Mouse (Mus musculus): ENCODE results near the gene Ago3.

The Ago3 gene

DNA sequence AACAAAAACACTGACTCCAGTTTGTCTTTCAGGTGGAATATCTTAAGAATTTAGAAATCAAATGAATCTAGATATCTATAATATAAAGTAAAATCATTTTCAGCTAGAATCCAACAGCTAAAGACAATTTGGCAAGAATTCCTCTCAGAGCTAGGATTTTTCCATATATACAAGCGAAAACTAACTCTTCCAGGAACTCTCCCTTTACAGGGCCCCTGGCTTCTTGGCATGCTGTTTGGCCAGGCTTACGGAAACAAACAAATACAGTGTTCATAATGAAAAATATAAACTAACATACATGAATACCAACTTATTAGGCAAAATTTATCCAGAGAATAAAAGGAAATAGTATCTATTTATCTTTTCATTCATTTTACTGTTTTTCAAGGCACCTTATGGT, 5.5 kb downstream of the Ago3 start:
- DNase-seq (ENCODE audit: low spot score in 2 of 2), result no peak

GRCm38 (mm10) chr4:126415707-126416106, 13.6 kb downstream of the Ago3 start:
- DNase-seq (ENCODE audit: low spot score in 2 of 2), result no peak

DNA sequence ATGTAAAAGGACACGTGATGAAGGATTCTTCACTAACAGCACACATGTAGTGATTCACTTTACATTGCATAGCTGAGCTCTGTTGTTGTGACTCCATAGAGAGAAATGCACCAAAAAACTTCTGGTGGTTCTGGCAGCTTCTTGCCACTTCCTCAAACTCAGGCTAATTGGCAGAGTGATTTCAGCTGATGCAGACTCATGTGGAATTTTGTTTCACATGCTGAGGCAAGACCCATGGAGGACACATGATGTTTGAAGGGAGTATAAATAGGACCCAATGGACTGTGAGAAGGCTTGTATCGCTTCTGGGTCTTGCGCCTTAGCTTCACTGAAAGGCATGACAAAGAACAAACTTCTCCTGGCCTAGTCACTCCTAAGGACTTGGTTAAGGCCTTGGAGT, 16.8 kb downstream of the Ago3 start:
- no peak for DNase-seq (ENCODE audit: low spot score in 2 of 2)

DNA sequence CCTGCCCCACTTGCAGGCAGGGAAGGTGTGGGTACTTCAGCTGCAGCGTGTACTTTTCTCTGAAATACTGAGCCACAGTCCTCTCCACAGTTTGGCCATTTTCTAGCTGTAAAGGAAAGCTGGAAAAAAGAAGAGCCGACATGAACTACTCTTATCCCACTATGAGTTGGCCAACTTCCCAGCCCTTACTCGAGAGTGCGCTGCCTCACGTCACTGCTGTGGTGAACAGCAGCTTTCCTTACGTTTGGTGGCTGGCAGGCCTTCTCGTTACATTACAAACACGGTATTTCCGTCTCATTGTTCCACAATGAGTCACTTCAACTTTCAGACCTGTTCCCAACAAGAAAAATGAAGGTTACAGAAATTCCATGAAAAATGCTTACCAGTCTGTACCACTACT, 57.9 kb downstream of the Ago3 start:
- DNase-seq (ENCODE audit: low spot score in 2 of 2), result peak; percentile 20 to 26

GRCm38 (mm10) chr4:126360069-126360468, 69.3 kb downstream of the Ago3 start:
- DNase-seq (ENCODE audit: low spot score in 2 of 2), result no peak

DNA sequence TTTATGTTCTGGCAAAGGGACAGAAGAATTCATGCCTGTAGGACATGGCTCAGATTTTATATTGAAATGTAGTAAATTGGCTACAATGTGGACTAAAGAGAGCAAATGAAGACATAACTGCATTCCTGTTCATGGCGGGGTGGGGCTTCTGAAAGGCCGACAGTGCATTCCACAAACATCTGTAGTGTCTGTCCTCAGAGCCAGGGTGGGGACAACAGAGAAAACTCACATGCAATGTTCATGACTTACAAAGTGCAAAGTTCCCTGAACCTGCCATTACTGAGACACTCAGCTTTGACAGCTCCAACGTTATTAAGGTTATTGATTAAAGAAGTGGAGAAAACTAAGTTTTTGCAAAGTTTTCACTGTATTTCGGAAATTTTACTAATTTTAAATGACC, 85.9 kb downstream of the Ago3 start:
- no peak for DNase-seq (ENCODE audit: low spot score in 2 of 2)

DNA sequence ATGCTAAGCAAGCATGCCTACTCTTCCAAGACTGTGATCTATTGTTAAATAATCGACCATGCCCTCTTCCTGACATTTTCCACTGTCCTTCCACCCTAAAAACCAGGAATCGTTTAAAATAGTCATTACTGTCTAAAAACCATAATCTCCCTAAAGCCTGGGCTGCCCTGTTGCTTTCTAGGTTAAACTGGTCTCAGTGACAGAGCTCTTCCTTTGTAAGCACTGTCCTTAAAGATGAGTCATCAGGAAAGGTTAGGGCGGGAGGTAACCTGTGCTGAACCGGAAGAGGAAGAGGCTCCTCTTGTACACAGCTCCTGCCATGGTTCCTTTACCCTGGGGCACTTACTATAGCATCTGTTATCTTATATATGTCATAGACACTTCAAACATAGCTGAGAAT, 89.9 kb downstream of the Ago3 start:
- no peak for DNase-seq (ENCODE audit: low spot score in 2 of 2)

DNA sequence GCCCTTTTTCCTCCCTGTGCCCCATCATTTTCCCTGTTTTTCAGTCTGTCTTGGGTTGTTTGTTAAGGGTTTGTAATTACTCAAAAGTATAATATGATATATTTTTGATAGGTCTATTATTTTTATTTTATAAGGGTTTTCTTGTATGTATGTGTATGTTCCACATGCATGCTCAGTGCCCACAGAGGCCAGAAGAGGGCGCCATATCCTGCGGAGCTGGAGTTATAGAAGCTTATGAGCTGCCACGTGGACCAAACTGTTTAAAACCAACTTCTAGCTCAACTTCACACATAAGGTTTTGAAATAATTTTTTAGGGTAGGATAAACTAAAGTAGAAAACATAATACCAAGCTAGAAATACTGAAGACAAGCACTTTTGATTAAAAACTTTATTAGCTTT, 97.0 kb downstream of the Ago3 start:
- DNase-seq (ENCODE audit: low spot score in 2 of 2), result no peak

DNA sequence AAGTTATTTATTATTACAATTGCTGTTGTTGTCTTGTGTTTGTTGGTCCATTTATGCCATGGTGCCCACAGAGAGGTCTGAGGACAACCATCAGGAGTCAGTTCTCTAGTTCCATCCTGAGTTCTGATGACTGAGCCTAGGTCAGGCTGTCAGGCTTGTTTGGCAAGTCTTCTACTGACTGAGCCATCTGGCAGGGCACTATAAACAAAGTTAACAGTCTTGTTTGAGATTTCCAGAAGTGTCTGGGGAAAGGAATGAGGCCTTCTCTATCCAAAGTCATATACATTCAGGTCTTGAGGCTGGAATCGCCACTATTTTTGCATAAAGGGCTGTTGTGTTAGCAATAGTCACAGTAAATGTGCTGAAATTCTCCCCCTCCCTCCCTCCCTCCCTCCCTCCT, 97.6 kb downstream of the Ago3 start:
- no peak for DNase-seq (ENCODE audit: low spot score in 2 of 2)

GRCm38 (mm10) chr4:126330295-126330694, 99.1 kb downstream of the Ago3 start:
- no peak for DNase-seq (ENCODE audit: low spot score in 2 of 2)

DNA sequence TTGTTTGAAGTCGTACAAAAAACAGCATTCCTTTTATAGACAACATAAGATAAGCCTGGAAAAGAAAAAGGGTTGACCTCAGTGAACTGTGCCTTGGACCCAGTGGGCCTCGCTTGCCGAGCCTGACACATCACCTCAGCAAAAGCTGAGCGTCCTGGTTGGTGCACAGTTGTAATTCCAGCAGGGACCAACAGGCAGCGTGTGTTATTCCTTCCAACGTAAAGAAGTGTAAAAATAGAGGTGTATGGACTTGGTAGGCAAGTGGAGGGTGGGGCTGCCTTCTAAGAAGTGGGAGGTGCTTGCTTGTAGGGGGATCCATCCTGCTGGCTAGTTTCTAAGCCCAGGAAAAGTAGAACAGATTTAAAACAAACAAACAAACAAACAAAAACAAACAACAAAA, 103.3 kb downstream of the Ago3 start:
- no peak for DNase-seq (ENCODE audit: low spot score in 2 of 2)

GRCm38 (mm10) chr4:126325281-126325861, 104.0 kb downstream of the Ago3 start, which contains the start of gene Tekt2:
Gene Tekt2 (minus strand): TSS chr4:126325688.
- no peak for DNase-seq (ENCODE audit: low spot score in 2 of 2)

- DNase-seq (ENCODE audit: low spot score in 2 of 2), result no peak
Observed at GRCm38 (mm10) chr4:126324861-126325260, 104.5 kb downstream of the Ago3 start.

DNA sequence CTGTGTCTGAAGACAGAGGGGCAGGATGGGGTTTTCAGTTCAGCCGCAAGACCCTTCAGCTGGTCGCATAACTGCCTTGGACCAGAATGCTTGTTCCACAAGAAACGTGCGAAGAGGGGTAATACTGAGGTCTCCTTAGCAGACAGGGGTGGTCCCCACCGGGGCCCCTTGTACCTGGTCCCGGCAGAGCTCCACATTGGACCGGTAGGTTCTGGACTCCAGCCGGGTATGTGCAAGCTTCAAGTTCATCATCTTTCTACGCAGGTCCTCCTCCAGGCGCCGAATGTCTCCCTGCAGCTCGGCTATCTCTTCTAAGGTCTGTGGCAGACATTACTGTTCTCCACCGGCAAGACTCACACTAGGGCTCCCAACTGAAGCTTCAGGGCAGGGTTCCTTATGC, 106.7 kb downstream of the Ago3 start:
- no peak for DNase-seq (ENCODE audit: low spot score in 2 of 2)

GRCm38 (mm10) chr4:126321854-126322511, 107.4 kb downstream of the Ago3 start:
- DNase-seq (ENCODE audit: low spot score in 2 of 2), result no peak

DNA sequence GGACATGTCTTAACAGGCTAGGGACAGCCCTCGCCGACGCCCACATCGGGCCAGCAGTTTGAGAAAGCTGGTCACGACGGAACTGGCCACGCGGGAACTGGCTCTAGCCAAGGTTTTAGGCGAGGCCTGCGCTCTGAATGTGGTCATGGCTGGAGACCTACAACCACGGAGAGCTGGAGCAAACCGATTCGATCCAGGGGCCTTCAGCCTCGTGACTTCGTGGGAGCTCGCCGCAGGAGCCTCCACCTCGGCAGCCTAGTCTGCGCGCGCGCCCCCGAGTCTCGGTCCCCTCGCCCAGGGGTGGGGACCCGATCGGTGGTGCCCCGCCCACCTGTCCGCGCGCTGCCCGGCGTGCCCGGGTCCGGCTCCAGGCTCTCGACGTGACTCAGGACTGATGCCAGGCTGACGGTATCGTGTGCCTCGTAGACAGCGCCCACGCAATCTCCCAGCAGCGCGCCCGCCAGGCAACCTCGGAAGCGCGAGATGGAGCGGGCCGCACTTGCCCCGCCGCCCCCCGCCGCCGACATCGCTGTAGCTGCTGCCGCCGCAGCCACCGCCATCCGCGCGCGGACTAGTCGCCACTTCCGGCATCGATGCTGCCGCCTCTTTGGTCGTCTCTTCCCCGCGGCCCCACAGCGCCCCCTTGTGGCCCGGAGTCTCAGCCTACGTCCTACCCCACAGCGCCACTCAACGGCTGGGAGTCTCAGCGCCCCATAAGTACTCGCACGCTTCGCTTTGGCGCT, 108.1 kb downstream of the Ago3 start, which contains the start of gene Adprhl2:
Adprhl2 (minus strand) TSS at position 593 of the 743 bp plus-strand sequence.
- DNase-seq (ENCODE audit: low spot score in 2 of 2), result peak; percentile 97 to 99

- DNase-seq (ENCODE audit: low spot score in 2 of 2), result no peak
Observed at GRCm38 (mm10) chr4:126319806-126320205, 109.5 kb downstream of the Ago3 start.

DNA sequence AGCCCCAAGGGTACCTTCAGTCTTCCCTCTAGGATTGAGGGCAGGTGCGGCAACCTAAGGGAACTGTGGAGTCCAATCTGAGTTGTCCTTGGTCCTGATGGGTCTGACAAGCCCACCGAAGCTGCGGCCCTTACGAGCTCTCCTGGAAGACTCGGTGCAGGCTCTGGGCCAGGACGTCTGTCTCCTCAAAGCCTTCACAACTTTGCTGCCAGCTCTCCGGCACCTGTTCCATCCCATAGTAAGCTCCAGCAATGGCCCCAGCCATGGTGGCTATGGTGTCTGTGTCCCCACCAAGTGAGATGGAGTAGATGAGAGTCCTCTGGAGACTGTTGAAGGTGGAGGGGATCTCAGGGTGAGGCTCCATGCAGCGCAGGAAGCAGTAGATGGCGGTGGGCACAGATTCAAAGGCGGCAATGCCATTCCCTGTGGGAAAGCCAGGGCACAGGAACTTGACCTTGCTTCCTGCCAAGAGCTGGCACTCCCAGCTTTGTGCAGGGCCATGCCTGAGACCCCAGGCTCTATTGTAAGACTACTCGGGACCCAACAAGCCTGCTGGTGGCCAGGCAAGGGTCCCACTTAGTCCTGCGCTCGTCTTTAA, 112.8 kb downstream of the Ago3 start:
- DNase-seq (ENCODE audit: low spot score in 2 of 2), result no peak

DNA sequence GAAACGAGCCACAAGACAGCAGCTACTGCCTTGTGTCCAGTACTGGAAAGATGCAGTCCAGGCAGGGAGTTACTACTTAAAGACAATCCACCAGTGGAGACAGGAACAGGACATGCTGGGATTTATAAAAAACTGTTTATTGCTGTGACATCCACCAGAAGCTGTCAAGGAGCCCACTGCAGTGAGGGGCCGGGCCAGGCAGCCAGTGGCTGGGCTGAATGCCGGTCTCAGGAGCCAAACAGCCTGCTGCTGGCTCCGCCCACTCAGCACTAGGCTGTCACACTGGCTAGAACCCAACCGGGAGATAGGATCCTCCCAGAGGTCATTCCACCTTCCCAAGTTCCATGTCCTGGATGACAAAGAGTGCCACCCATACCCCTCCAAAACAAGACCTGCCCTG, 113.4 kb downstream of the Ago3 start:
- DNase-seq (ENCODE audit: low spot score in 2 of 2), result no peak

DNA sequence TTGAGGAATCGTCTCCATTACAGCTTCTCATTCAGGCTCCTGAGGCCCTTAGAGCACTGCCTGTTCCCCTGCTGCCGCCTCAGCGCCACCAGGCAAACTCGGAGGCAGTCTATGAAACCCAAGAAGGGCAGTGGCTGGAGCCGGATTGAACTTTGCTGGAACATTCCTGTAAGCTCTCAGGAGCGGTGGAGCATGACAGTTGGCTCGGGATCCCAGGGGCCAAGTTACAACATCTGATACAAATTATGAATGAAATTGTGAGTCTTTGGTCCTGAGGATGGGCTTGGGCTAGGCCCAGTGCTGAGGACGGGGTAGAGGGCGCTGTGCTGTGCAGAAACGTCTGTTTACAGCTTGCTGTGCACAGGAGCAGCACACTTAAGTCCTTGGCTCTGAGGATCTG, 115.0 kb downstream of the Ago3 start:
- DNase-seq (ENCODE audit: low spot score in 2 of 2), result no peak

DNA sequence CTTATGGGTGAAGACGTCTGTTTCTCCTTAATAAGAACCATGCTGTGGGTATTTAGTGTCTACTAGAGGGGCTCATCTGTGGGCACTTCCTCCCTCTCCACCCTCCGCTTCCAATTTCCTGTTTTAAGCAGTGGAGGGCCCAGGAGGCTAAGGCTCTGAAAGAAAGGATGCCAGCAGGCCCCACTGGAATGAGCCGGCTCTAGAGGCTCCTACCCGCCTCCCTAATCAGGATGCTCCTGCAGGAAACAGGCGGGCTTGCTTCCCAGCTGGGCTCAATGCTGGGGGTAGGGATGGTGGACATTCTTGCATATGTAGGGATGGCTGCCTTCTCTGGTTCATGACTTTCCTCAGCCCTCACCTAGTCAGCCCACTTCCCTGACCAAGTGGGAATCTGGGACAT, 116.2 kb downstream of the Ago3 start:
- DNase-seq (ENCODE audit: low spot score in 2 of 2), result no peak

GRCm38 (mm10) chr4:126311566-126312200, 117.7 kb downstream of the Ago3 start:
- DNase-seq (ENCODE audit: low spot score in 2 of 2), result no peak
